Mouse (Mus musculus): Measurements from ENCODE around the gene Cfap20. TPM values are rescaled to one million over a fixed set of nuclear protein-coding genes. Genes with fewer than 3 reads are reported as not detected.

Cfap20 gene
- total RNA-seq, 2 experiments from 2014 or later: 6.5 TPM

GRCm38 (mm10) chr8:95377863-95378291 is 56.8 kb downstream of the Cfap20 start:
- TF ChIP-seq CTCF (IDR thresholded peaks at IDR 0.05): no peak
- Histone ChIP-seq H3K27ac (peak overlapping the region; percentile 82), H3K4me3 (peak overlapping the region; percentile 9)
- intact Hi-C loops (cut with DNase I): loop anchor here (2.0 kb wide), 1 partner anchor 23 kb away; no protein-coding TSS in a partner anchor
- DNase-seq: peak; percentile 83

- intact Hi-C loops (cut with DNase I): loop anchor here (2.0 kb wide), 1 partner anchor 22 kb away; no protein-coding TSS in a partner anchor
- no peak for DNase-seq
- TF ChIP-seq CTCF (IDR thresholded peaks at IDR 0.05): no peak
- Histone ChIP-seq H3K4me3 (no peak overlapping the region), H3K27ac (peak overlapping the region; percentile 82)
These were observed 57.6 kb downstream of the Cfap20 start for GRCm38 (mm10) chr8:95377101-95377500.

DNA sequence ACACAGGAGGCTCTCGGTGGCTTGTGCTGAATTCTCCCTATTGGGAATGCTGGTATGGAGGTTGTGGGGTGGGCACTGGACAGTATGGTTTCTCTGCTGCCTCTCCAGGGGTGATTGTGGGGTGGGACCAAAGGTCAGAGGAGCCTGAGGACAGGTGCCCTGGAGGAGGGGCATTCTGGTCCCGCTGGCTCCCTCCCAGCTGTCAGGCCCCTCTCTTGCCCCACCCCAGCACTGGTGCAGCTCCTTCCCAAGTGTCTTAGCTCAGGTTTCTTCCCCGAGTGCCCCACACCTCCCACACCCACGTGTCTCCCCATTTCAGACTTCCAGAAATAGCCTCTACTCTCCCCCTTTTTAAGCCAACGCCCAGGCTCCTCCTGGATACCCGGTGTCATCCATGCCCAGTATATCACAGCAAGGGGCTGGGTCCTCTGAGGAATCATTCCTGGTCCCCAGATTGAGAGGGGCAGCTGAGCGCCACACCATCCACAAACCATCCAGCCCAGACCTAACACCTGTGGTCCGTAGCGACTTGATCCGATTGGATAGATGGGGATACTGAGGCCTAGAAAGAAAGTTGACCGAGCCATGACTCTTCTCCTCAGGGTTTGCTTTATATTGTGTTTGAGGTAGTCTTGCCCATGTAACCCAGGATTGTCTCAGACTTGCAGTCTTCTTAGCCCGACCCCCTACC is 58.2 kb downstream of the Cfap20 start:
- H3K27ac ChIP-seq: peak overlapping the region; percentile 82
- DNase-seq: peak; percentile 65

DNA sequence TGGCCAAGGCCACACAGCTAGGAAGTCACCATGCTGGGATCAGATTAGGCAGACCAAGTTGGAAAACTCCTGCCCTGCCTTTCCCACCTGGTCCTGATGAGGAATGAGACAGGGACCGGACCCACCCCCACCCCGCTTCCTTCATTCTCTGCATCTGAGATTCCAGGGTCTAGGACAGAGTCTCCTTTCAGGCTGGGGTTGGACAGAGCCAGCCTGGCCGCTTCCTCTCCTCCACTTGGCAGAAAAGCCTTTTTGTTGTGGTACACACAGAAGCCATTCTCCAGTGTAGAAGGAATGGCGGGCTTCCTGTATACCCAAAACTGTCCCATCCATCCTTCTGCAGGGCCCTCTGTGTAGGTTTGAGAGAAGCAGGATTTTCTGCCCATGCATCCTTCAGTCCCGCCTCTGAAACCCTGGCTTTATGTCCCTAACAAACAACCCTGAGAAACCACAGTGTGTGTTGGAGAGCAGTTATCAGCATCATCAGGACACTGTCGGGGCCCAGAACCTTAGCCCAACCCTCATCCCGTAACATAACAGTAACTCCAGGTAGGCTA is 59.2 kb downstream of the Cfap20 start:
- no peak for DNase-seq
- intact Hi-C loops (cut with DNase I): no loop called here
- no peak for TF ChIP-seq CTCF (IDR thresholded peaks at IDR 0.05)

More for the DNA sequence above, 58.2 kb downstream of the Cfap20 start:
- TF ChIP-seq CTCF (IDR thresholded peaks at IDR 0.05): no peak
- intact Hi-C loops (cut with DNase I): loop anchor here (2.0 kb wide), 1 partner anchor 22 kb away; no protein-coding TSS in a partner anchor
- H3K4me3 ChIP-seq: no peak overlapping the region

GRCm38 (mm10) chr8:95374429-95374828 is 60.2 kb downstream of the Cfap20 start:
- Histone ChIP-seq H3K4me3 (no peak overlapping the region), H3K27ac (peak overlapping the region; percentile 67)
- no peak for DNase-seq
- intact Hi-C loops (cut with DNase I): no loop called here
- no peak for TF ChIP-seq CTCF (IDR thresholded peaks at IDR 0.05)

More for the DNA sequence above, 59.2 kb downstream of the Cfap20 start:
- Histone ChIP-seq H3K4me3 (no peak overlapping the region), H3K27ac (peak overlapping the region; percentile 82)

DNA sequence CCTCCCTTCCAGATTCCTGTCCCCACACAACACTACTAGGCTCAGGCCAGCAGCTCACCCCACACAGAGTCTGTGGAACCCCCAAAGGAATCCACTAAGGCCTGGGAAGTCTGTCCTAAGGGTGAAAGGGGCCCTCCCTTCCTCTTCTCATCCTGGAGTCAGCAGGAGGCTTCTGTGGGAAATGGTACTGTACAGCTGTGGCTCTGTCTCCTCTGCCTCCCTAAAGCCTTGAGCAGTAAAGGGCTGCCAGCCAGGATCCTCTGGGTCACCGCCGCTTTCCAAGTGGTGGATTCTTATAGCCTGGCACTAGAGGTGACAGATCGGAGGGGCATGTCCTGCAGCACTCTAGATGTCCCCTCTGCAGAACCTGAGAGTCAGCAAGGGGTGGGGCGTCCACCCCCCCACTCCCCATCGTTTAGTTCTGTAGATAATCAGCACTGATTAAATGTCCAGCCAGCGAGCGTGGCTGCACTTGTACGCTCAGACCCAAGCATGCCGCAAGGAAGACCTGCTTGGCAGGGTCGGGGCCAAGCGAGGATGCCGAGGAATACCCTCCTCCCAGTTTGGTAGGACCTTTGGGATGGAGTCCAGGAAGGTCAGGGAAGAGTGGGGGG is 61.2 kb downstream of the Cfap20 start:
- peak; percentile 57 for DNase-seq
- intact Hi-C loops (cut with DNase I): no loop called here
- Histone ChIP-seq H3K4me3 (peak overlapping the region; percentile 24), H3K27ac (peak overlapping the region; percentile 67)
- TF ChIP-seq CTCF (IDR thresholded peaks at IDR 0.05): no peak

Other genes starting within 250 kb of the Cfap20 start
- gene Kifc3, start 232.1 kb downstream of the Cfap20 start, total RNA-seq (2021): 10 to 100 TPM in 1 of 2 experiments, 1 to 10 TPM in 1; 5.2 to 11.4 TPM
- gene Cngb1, start 128.3 kb downstream of the Cfap20 start, total RNA-seq (2021): under 1 TPM; 0.08 to 0.66 TPM
- not detected for gene Tepp, start 124.3 kb downstream of the Cfap20 start, total RNA-seq (2021)
- gene Zfp319, start 102.9 kb downstream of the Cfap20 start, total RNA-seq (2021): 1 to 10 TPM; 3.3 to 4.4 TPM
- 1 to 10 TPM; 5.8 to 7.1 TPM for gene Usb1, start 102.6 kb downstream of the Cfap20 start, total RNA-seq (2021)
- 10 to 100 TPM; 13.8 to 17.0 TPM for gene Mmp15, start 82.6 kb downstream of the Cfap20 start, total RNA-seq (2021)
- gene Csnk2a2, start 55.2 kb upstream of the Cfap20 start, total RNA-seq (2021): 10 to 100 TPM; 23.1 to 23.7 TPM
- gene Ccdc113, start 99.2 kb upstream of the Cfap20 start, total RNA-seq (2021): not detected
- gene Prss54, start 141.5 kb upstream of the Cfap20 start, total RNA-seq (2021): not detected
- under 1 TPM; 0.41 to 0.64 TPM for gene Gins3, start 198.6 kb upstream of the Cfap20 start, total RNA-seq (2021)
- gene Ndrg4, start 242.1 kb upstream of the Cfap20 start, total RNA-seq (2021): 1 to 10 TPM; 2.4 to 4.0 TPM

Measured in gastrocnemius, adult 2 months (tissue).